Mouse (Mus musculus) liver, adult (tissue): ENCODE results near the gene Acsf2.
A peak's percentile ranks its signal among the peaks of the same experiment; 100 is the strongest.

ENCODE experiments used
- GATA4 ChIP-seq: IDR thresholded peaks from 2 replicates; pipeline ENCODE4 v1.6.1; 2014; ENCODE audit warnings: mild to moderate bottlenecking, low read length; ENCODE audit not compliant: insufficient replicate concordance

The Acsf2 gene

DNA sequence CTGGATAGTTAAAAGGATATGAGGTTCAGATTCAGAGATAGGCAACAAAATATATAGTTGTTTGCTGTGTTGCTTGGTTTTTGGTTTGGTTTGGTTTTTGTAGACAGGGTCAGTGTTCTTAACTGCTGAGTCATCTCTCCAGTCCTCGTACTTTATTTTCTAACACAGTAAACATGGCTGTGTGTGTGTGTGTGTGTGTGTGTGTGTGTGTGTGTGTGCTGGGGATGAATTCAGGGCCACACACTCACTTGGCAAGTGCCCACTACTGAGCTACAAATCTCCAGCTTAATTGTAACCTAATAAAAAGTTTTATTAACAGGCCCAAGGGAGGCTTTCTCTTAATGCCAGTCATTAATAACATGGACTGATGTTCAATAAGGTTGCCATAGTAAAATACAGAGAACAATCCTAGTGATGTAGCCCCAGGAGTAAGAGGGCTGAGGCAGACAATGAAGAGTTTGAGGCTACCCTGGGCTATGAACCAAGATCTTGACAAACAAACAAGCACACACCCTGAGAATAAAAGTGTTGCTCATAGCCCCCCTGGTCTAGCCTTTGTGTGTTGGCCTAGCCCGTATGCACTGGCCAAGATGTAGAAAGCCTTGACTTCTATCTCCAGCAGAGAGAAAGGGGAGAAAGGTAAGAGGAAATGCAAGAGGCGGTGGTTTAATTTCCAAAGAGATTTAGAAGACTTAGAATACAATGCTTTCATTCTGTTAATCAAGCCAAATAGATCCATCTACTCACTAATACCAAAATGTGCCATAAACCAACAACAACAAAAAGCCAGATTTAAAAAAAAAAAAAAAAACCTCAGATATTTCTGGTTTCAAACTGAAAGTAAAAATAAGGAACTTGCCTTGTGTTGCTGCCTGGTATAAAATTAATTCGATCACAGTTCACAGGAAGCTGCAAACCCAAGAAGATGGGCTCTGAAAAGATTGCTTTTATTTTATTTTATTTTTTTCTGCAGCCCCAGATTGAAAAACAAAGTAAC is 9.4 kb upstream of the Acsf2 start:
- no peak for TF ChIP-seq GATA4

DNA sequence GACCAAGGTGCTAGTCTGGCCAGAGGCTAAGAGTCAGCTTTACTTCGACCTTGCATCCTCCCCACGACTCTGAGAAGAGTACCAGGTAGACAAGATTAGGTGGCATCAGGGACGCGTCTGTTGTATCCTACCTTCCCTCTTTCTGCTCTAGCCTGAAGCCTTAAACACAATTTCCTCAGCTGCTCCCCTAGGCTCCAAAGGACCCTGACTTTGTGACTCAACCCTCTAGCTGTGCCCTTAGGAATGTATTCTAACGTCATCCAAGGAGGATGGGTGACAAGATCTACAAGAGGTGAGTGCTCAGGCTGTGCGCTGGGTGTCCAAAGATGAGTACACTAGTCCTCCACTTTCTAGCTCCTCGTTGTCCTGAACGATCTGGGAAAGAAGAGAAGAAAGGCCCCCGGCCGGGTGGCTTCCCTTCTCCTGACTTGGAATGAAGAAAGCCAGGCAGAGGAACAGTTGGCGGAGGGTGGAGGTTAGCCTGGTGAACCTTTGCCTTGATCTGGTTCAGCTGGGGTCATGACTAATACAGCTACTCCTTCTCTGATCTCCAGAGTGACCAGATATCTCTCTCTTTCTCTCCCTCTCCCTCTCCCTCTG is 785 bp upstream of the Acsf2 start:
- no peak for TF ChIP-seq GATA4

DNA sequence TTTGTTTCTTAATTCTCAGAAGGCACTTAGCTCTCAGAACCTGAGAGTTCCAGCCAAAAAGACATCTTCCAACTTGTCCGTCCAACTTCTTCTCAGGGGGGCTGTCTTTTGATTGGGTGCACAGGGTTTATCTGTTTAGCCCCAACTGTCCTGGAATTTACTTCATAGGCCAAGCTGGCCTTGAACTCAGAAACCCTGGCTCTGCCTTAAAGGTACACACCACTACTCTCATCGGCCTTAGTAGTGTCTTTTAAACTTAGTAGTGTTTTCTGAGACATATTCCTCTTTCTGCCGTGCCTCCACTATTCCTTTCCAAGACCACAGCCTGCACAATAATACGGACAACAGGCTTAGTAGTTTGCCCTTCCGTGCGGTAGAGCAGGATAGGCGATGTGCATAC is 1.2 kb downstream of the Acsf2 start:
- no peak for TF ChIP-seq GATA4

DNA sequence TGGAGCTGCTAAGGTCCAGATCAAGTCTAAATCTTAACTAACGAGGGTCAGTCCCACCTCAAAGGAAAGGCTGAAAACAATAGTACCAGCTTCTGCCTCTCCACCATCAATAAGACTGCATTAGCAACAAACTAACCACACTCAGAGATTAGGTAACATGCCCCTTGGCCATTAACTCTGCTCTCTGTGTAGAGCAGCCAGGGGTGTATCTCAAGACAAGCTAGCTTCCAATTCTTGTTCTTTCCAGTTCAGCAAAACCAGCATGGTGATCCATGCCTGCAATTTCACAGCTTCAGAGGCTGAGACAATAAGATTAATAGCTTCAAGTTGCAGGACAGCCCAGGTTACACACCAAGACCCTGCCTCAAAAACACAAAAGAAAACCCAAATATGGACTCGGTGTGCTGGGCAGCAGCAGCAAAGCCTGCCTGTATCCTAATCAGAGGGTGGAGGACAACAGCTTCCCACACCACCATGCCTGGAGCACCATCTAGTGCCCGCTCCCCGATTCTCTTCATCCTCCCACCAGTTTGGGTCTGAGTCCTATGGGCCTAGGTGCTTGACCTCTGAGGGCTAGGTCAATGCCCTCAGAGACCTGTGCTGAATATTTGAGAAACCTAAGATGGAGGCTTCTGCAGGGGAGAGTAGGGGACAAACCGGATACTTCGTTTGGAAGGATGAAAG is 3.1 kb downstream of the Acsf2 start:
- no peak for TF ChIP-seq GATA4

DNA sequence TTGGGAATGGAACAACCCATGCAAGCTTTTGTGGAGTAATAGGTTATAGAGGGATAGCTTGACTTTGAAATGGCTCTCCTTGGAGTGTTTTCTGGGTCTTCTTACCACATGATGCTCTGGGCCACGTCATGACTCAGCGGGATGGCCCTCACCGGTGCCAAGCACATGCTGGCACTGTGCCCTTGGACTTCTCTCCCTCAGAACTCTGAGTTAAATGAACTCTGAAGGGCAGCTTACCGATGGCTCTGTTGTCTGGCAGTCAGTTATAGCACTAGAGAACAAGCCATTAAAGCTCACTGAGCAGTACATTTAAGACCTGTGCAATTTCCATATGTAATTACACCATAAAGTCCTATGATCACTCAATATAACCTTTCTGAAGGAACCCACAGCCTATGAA is 4.4 kb downstream of the Acsf2 start:
- no peak for TF ChIP-seq GATA4

DNA sequence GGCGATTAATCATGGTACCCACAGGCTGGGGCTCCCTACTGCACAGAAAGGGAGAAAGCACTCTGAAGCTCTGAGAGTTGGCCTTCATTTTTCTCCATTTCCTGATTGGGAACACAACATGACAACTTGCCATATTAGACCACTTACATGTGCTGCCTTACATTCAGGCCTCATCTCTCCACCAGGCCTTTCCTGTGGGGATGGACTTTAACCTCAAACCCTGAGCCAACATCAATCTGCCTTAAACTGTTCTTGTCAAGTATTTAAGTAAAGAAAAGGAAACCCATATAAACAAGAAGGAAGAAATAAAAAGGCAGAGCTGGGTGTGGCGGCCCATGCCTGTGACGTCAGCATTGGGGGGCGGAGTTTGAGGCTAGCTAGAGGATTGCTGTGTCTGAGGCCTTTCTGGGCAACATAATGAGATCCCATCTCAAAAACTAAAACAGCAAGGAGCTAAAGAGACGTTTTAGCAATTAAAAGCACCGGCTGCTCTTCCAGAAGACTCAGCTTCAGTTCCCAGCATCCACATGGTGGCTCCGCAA is 5.3 kb downstream of the Acsf2 start:
- TF ChIP-seq GATA4: no peak

DNA sequence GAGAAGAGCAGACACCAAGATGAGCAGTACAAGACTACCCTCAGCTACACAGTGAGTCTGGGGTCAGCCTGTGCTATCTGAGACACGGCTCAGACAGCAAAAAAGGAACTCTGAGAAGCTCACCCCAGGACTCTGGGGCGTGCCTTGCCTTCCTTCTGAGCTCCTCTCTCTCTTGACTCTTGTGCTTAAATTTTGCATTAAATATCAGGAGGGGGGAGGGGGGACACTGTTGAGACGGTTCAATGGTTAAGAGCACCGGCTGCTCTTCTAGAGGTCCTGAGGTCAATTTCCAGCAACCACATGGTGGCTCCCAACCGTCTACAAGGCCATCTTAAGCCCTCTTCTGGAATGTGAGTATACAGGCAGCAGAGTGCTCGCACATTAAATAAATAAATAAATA is 14.2 kb downstream of the Acsf2 start:
- no peak for TF ChIP-seq GATA4

DNA sequence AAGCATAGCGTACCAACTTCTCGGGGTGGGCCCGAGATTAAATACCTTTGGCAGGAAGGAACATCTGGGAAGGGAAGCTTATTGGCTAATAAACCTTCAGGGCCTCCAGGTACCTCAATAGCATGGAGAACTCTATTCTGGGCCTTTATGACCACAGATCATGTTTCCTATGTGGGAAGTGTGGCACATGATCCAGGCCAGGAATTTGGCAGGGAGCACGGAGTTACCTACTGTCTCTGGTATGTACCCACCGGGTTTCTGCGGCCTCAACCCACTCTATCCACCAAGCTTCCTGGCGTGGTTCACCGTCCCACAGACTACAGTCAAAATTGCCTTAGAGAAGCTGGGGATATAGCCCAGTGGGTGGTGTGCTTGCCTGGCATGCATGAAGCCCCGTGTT is 16.6 kb downstream of the Acsf2 start:
- TF ChIP-seq GATA4: no peak

DNA sequence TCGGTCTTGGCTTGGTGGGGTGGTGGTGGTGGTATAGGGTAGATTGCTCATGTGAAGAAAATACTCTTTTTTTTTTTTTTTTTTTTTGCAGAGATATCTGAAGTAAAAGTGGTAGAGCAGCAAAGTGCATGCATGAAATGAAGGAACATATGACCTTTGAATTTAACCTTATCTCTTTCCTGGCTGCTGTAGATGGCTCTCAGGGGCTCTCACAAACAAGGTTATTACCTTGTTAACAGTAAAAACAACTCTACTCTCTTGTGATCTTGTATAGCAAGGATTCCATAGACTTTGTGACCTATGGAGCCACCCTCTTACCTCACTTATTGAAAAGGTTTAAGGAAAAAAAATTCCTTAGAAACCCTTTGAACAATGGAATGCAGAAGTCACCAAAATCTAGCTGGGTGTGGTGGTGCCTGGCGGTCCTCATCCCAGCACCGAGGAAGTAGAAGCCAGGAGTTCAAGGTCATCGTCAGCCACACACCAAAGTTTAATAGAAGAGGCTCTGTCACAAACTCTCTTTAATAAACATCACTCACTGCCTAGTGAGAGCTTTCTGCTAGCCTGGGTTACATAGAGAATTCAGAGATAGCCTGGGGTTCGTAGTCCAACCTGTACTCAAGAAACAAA is 21.4 kb downstream of the Acsf2 start:
- TF ChIP-seq GATA4: no peak

DNA sequence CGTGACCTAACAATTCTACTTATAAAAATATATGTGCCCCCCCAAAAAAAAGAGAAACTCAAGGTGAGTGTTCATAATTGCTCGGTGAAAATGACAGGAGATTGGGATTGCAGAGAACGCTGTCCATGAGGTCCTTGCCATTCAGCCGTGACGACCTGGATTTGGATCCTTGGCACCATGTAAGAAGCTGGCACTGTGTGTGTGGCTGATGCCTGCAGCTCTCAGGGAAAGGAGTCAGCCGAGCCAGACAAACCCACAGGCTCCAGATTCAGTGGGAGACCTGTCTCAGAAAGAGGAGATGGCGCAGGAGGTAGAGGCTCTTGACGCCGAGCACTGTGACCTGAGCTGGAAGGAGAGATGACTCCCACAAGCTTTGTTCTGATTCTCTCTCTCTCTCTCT is 25.3 kb downstream of the Acsf2 start:
- TF ChIP-seq GATA4: no peak

DNA sequence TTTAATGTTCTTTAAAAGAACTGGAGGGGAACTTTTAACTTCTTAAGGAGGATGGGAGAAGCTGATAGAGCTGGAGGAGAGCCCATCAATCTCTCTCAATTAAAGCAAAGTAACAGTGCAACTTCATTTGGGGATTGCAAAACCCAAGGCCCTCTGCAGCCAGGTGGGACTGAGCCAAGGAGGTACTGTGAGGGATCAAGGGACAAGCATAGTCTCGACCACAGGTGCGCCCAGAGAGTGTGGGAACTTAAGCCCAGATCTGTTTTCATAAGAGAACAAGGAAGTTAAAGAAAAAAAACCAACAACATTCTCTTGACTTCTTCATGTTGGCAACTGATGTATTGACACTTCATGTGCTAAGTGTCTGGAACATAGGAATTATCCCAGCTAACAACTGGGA is 26.6 kb downstream of the Acsf2 start:
- no peak for TF ChIP-seq GATA4

DNA sequence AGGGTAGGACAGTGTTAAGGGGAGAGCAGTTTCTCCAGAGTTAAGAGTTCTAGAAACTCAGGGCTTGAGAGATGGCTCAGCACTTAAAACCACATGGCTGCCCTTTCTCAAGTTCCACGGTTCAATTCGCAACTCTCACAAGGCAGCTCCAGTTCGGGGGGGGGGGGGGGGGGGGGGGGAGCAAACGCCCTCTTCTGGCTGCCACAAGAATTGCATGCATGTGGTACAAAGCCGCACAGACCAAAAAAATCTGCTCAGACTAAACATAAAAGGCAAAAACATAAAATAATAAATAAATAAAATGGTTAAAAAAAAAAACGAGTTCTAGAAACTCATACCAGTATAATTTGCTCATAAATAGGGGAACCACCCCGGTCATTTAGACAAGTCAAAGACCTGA is 27.1 kb downstream of the Acsf2 start:
- no peak for TF ChIP-seq GATA4

DNA sequence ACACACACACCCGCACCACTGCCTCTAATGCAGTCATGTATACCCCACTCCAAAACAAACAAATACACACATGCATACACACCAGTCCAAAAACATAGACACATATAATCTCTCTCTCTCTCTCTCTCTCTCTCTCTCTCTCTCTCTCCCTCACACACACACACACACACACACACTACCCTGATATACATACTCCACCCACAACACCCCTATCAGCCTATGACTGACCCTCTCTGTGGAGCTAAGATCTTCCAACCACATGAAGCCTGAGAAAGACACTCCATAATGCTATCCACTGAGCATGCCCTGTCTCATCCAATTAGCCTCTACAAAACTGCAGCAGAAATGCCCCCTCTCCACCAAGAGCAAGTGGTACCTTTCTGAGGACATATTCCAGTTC is 29.8 kb downstream of the Acsf2 start:
- TF ChIP-seq GATA4: no peak

DNA sequence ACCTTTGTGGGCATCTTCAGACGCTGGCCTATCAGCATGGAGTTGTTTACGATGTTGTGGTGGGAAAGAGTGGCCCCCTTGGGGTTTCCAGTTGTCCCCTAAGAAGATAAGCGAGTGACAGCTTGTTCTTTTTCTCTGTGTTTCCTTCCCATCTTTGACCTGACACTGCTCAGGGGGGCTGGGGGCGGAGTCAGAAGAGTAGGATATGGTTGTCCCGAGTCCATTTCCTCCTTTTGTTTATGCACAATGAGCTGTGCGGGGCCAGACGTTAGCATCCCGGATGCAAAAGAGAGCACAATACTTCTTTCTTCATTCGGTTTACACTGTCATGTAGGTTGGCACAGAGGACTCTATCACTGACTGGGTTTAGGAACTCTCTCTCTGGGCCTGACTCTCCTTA is 31.1 kb downstream of the Acsf2 start:
- TF ChIP-seq GATA4: peak; percentile 79; the same call in 1 of the 2 replicates

DNA sequence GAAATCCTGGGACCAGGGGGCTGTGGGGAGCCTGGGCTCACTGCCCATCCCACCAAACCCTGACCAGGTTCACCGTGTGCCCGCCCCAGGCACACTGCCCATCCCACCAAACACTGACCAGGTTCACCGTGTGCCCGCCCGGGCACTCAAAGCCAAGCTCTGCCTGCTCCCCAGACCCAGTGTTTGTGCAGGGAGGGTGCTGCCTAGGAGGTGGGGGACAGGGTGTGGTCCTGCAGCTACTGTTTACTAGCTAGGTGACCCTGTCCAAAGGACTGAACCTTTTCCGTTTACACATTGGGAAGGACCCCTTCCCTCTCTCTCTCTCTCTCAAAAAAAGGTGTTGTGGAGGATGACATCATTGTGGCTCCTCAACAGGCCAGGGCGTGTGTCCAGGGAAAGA is 34.3 kb downstream of the Acsf2 start:
- no peak for TF ChIP-seq GATA4
